Mouse (Mus musculus) olfactory bulb, adult 2 months (tissue): Measurements from ENCODE around the gene AU021092. TPM values are rescaled to one million over a fixed set of nuclear protein-coding genes. Genes with fewer than 3 reads are reported as not detected.

Experiments used
- H3K27ac ChIP-seq: fragments of 200-500 bp; 2 replicates; pipeline ENCODE4 v1.5.1; 2012; ENCODE audit warnings: low read depth, low read length; ENCODE audit not compliant: insufficient read depth
- H3K4me1 ChIP-seq: fragments of 200-500 bp; 2 replicates; pipeline ENCODE4 v1.6.1; 2012; ENCODE audit warnings: low read length; ENCODE audit not compliant: control insufficient read depth, insufficient read depth
- H3K4me3 ChIP-seq: fragments of 200-500 bp; 2 replicates; pipeline ENCODE4 v1.5.1; 2012; ENCODE audit warnings: mild to moderate bottlenecking, low read depth, low read length, moderate library complexity; ENCODE audit not compliant: insufficient read depth
- CTCF ChIP-seq: fragments of 200-500 bp; IDR thresholded peaks from 2 replicates; pipeline ENCODE4 v1.5.1; 2012; ENCODE audit warnings: low read depth, mild to moderate bottlenecking, low read length, moderate library complexity; ENCODE audit not compliant: insufficient read depth
- POLR2A ChIP-seq: fragments of 200-500 bp; IDR thresholded peaks from 2 replicates; pipeline ENCODE4 v1.6.1; 2012; ENCODE audit warnings: mild to moderate bottlenecking, low read depth, low read length, moderate library complexity; ENCODE audit not compliant: insufficient read depth
- WGBS: fragments of 180-500 bp; shearing (Covaris S2); methylation state at CpG from one replicate; pipeline ENCODE4 v1.1.7; 2018; 5-methylcytosine and 5-hydroxymethylcytosine counted together
- polyA plus RNA-seq: library from polyadenylated mRNA; stranded (reverse); fragments of >200 nt; gene quantifications from 2 replicates; pipeline ENCODE4 v1.2.4, GENCODE M21; 2012; ENCODE audit warnings: low replicate concordance; ENCODE audit not compliant: missing spikeins, insufficient read depth, insufficient read length

AU021092 gene
- polyA plus RNA-seq: not detected in 2 replicates

GRCm38 (mm10) chr16:5222140-5222539 is at the start of gene AU021092:
Gene AU021092 (minus strand): TSS chr16:5222299.
- WGBS: 72% methylated on average over 6 of the region's 6 CpGs
- Histone ChIP-seq H3K27ac (no peak within 1 kb of the TSS), H3K4me1 (no peaks in the 10 kb centered on the region), H3K4me3 (no peak within 1 kb of the TSS)
- no peak for TF ChIP-seq CTCF
- no peak for TF ChIP-seq POLR2A

GRCm38 (mm10) chr16:5271411-5272035 is 49.4 kb upstream of the AU021092 start:
- no peak overlapping the region for H3K4me3 ChIP-seq
- no peak for TF ChIP-seq POLR2A
- H3K4me1 ChIP-seq: no peaks in the 10 kb centered on the region
- H3K27ac ChIP-seq: no peak overlapping the region
- WGBS: 90% methylated on average over 4 of the region's 4 CpGs

GRCm38 (mm10) chr16:5263926-5264325 is 41.8 kb upstream of the AU021092 start:
- TF ChIP-seq CTCF: no peak
- TF ChIP-seq POLR2A: no peak
- WGBS: 92% methylated on average over 7 of the region's 7 CpGs
- no peak overlapping the region for H3K4me3 ChIP-seq
- H3K27ac ChIP-seq: no peak overlapping the region
- H3K4me1 ChIP-seq: no peaks in the 10 kb centered on the region

- no peak overlapping the region for H3K4me3 ChIP-seq
- H3K4me1 ChIP-seq: no peaks in the 10 kb centered on the region
- no peak for TF ChIP-seq CTCF
- no peak for TF ChIP-seq POLR2A
- WGBS: 88% methylated on average over 8 of the region's 8 CpGs
- H3K27ac ChIP-seq: no peak overlapping the region
Observed at GRCm38 (mm10) chr16:5263156-5263555, 41.1 kb upstream of the AU021092 start.

- TF ChIP-seq POLR2A: peak; percentile 36; the same call in 1 of the 2 replicates
- peak; percentile 62; the same call in 1 of the 2 replicates for TF ChIP-seq CTCF
- Histone ChIP-seq H3K4me3 (peak within 1 kb of the TSS; percentile 55), H3K4me1 (peaks cover 11% of the 10 kb centered on the region), H3K27ac (0 out of 2 replicates have a peak within 1 kb of the TSS, but pooled peaks have one; percentile 17)
- WGBS: 2% methylated on average over 57 of the region's 57 CpGs
Observed at GRCm38 (mm10) chr16:5255779-5256496, 33.8 kb upstream of the AU021092 start, which contains the start of gene Eef2kmt. Gene Eef2kmt (minus strand): TSS chr16:5255983.

- Histone ChIP-seq H3K4me1 (peaks cover 11% of the 10 kb centered on the region), H3K27ac (0 out of 2 replicates have a peak overlapping the region, but pooled peaks have one; percentile 17), H3K4me3 (peak overlapping the region; percentile 55)
- TF ChIP-seq CTCF (no peak), POLR2A (no peak)
- 5% methylated on average over 27 of the region's 27 CpGs for WGBS
Observed at GRCm38 (mm10) chr16:5255081-5255740, 33.1 kb upstream of the AU021092 start.

- H3K27ac ChIP-seq: no peak overlapping the region
- peaks cover 11% of the 10 kb centered on the region for H3K4me1 ChIP-seq
- H3K4me3 ChIP-seq: 0 out of 2 replicates have a peak overlapping the region, but pooled peaks have one; percentile 3
- 13% methylated on average over 15 of the region's 15 CpGs for WGBS
- TF ChIP-seq CTCF (peak; percentile 72; the same call in 1 of the 2 replicates), POLR2A (no peak)
Observed at GRCm38 (mm10) chr16:5254346-5255025, 32.4 kb upstream of the AU021092 start.

- Histone ChIP-seq H3K27ac (no peak overlapping the region), H3K4me3 (no peak overlapping the region), H3K4me1 (peaks cover 11% of the 10 kb centered on the region)
- TF ChIP-seq POLR2A (no peak), CTCF (no peak)
- WGBS: 93% methylated on average over 2 of the region's 2 CpGs
Observed at GRCm38 (mm10) chr16:5252260-5252659, 30.2 kb upstream of the AU021092 start.

GRCm38 (mm10) chr16:5250891-5251290 is 28.8 kb upstream of the AU021092 start:
- H3K27ac ChIP-seq: no peak overlapping the region
- WGBS: 94% methylated on average over 3 of the region's 3 CpGs
- TF ChIP-seq CTCF (no peak), POLR2A (no peak)
- H3K4me3 ChIP-seq: no peak overlapping the region
- H3K4me1 ChIP-seq: peaks cover 8% of the 10 kb centered on the region
